Mouse (Mus musculus) embryonic facial prominence, embryonic 11.5 days (tissue): ENCODE measurements around the gene Eef2. TPM values are rescaled to one million over a fixed set of nuclear protein-coding genes. Genes with fewer than 3 reads are reported as not detected.
"Not testable (repeated sequence)": the region's sequence is repeated elsewhere in the genome, so short reads cannot be mapped to it uniquely, and the experiment has no call there.

Experiments used
- ATAC-seq: fragments of 200-750 bp; cut with Nextera tagmentation; replicated peaks from 2 replicates; pipeline ENCODE4 v1.8.0; 2017; ENCODE audit warnings: low read depth; ENCODE audit not compliant: insufficient number of reproducible peaks, low FRiP score, low TSS enrichment
- DNase-seq: peaks from one replicate; pipeline ENCODE4 v3.0.0-alpha.2; 2015; ENCODE audit warnings: low spot score
- H3K27ac ChIP-seq: fragments of 300-500 bp; sonication (generic); replicated peaks from 2 replicates; pipeline ENCODE4 v1.5.1; 2014; ENCODE audit warnings: mild to moderate bottlenecking, low read depth, low read length, control low read depth
- H3K27me3 ChIP-seq: fragments of 300-500 bp; sonication (generic); 2 replicates; pipeline ENCODE4 v1.6.1; 2014; ENCODE audit warnings: mild to moderate bottlenecking, low read length, moderate library complexity, mixed read lengths; ENCODE audit not compliant: control insufficient read depth, insufficient read depth
- H3K36me3 ChIP-seq: fragments of 300-500 bp; sonication (generic); replicated peaks from 2 replicates; pipeline ENCODE4 v1.6.1; 2014; ENCODE audit warnings: low read depth, mild to moderate bottlenecking, low read length, moderate library complexity, mixed read lengths; ENCODE audit not compliant: control insufficient read depth, insufficient read depth
- H3K4me1 ChIP-seq: fragments of 300-500 bp; sonication (generic); 2 replicates; pipeline ENCODE4 v1.6.1; 2014; ENCODE audit warnings: low read length, mixed read lengths; ENCODE audit not compliant: control insufficient read depth, insufficient read depth
- H3K4me2 ChIP-seq: fragments of 300-500 bp; sonication (generic); 2 replicates; pipeline ENCODE4 v1.6.1; 2014; ENCODE audit warnings: low read depth, mild to moderate bottlenecking, control low read depth, low read length, moderate library complexity
- H3K4me3 ChIP-seq: fragments of 300-500 bp; sonication (generic); 2 replicates; pipeline ENCODE4 v1.5.1; 2014; ENCODE audit warnings: low read depth, low read length, control low read depth
- H3K9ac ChIP-seq: fragments of 300-500 bp; sonication (generic); replicated peaks from 2 replicates; pipeline ENCODE4 v1.6.1; 2014; ENCODE audit warnings: mild to moderate bottlenecking, control low read depth, low read length
- H3K9me3 ChIP-seq: fragments of 300-500 bp; sonication (generic); replicated peaks from 2 replicates; pipeline ENCODE4 v1.6.1; 2016; ENCODE audit warnings: mild to moderate bottlenecking, low read length, inconsistent platforms, mixed read lengths; ENCODE audit not compliant: control insufficient read depth
- WGBS: fragments of 180-500 bp; shearing (Covaris S2); extraction: QIAGEN DNeasy Blood & Tissue Kit; methylation state at CpG from one replicate; pipeline ENCODE4 v1.1.7; 2014; 5-methylcytosine and 5-hydroxymethylcytosine counted together
- polyA plus RNA-seq: library from polyadenylated mRNA; unstranded; fragments of >200 nt; fragmentation: Nextera tagmentation; extraction: Ambion mirVana; gene quantifications from 2 replicates; pipeline ENCODE4 v1.2.1, GENCODE M21; 2014

The Eef2 gene
- polyA plus RNA-seq, 1 experiment from 2014 or later: 417 TPM

DNA sequence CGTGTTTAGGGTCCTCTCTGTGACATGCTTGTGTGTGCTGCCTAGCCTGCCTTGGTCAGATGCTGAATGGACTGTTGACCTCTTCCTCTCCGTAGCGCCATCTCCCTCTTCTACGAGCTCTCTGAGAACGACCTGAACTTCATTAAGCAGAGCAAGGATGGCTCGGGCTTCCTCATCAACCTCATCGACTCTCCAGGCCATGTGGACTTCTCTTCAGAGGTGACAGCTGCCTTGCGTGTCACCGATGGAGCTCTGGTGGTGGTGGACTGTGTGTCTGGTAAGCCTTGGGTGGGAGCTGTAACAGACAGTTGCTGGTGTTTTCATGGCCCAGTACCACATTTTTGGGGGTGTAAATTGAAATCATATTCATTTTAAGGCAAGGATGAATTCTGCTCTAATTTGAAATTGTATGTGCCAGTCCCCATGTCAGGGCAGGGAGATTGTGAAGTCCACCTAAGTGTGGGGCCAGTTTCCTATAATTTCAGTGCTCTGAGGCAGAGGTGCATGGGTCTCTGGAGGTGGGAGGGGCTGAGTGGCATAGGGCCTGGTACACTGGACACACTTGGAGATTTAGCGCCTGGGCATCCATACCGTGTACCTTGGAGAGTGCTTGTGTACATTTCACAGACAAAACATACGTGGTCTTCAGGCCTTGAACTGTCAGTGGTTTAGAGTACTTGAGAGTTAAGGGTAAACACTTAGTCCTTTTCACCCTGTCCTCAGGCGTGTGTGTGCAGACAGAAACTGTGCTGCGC, 1.7 kb downstream of the Eef2 start:
- Histone ChIP-seq H3K27ac (no peak overlapping the region), H3K4me3 (peak overlapping the region; percentile 83), H3K4me2 (peak overlapping the region; percentile 89), H3K9ac (peak overlapping the region; percentile 90), H3K27me3 (no peaks in the 10 kb centered on the region), H3K4me1 (peaks cover 2% of the 10 kb centered on the region; the same call in 1 of the 2 replicates), H3K36me3 (peaks cover 40% of the 10 kb centered on the region), H3K9me3 (no peaks in the 10 kb centered on the region)
- 70% methylated on average over 14 of the region's 14 CpGs for whole genome bisulfite sequencing
- DNase-seq: no peak
- ATAC-seq: no peak

DNA sequence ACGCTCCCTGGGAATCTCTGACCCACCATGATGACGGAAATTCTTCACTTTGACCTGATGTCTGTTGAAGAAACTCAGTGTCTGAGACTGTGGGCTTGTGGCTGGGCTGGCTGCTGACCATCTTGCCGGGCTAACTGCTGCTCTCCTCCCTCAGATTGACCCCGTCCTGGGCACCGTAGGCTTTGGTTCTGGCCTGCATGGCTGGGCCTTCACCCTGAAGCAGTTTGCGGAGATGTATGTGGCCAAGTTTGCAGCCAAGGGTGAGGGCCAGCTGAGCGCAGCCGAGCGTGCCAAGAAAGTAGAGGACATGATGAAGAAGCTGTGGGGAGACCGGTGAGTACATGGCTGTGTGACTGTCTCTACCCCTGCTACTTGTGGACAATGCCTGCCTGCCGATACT, 2.5 kb downstream of the Eef2 start:
- Histone ChIP-seq H3K4me1 (peaks cover 7% of the 10 kb centered on the region), H3K36me3 (peaks cover 40% of the 10 kb centered on the region), H3K4me2 (no peak overlapping the region), H3K4me3 (no peak overlapping the region), H3K27ac (no peak overlapping the region), H3K27me3 (no peaks in the 10 kb centered on the region), H3K9me3 (no peaks in the 10 kb centered on the region), H3K9ac (no peak overlapping the region; the same call in 1 of the 2 replicates)
- ATAC-seq: no peak
- no peak for DNase-seq
- WGBS: 94% methylated on average over 11 of the region's 11 CpGs

DNA sequence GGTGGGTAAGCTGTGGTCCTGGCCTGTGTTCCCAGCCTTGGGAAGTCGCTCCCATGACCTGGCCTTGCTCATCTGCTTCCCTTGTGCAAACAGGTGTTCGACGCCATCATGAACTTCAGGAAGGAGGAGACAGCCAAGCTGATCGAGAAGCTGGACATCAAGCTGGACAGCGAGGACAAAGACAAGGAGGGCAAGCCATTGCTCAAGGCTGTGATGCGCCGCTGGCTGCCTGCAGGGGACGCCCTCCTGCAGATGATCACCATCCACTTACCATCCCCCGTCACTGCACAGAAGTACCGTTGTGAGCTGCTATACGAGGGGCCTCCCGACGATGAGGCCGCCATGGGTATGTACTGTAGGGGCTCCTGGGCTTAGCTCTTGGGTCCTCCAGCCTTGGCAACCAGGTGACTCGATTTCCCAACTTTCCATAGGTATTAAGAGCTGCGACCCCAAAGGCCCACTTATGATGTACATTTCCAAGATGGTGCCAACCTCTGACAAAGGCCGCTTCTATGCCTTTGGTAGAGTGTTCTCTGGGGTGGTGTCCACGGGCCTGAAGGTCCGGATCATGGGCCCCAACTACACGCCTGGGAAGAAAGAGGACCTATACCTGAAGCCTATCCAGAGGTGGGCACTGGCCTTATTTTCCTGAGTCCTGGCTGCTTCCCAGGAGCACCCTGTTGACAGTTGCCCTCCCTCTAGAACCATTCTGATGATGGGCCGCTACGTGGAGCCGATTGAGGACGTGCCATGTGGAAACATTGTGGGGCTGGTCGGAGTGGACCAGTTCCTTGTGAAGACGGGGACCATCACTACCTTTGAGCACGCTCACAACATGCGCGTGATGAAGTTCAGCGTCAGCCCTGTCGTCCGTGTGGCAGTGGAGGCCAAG, 3.3 kb downstream of the Eef2 start:
- 93% methylated on average over 32 of the region's 32 CpGs for WGBS
- Histone ChIP-seq H3K9ac (no peak overlapping the region), H3K4me3 (no peak overlapping the region), H3K4me1 (peaks cover 7% of the 10 kb centered on the region), H3K9me3 (no peaks in the 10 kb centered on the region), H3K4me2 (no peak overlapping the region), H3K27me3 (no peaks in the 10 kb centered on the region), H3K27ac (no peak overlapping the region), H3K36me3 (peaks cover 40% of the 10 kb centered on the region)
- DNase-seq: no peak
- ATAC-seq: no peak

DNA sequence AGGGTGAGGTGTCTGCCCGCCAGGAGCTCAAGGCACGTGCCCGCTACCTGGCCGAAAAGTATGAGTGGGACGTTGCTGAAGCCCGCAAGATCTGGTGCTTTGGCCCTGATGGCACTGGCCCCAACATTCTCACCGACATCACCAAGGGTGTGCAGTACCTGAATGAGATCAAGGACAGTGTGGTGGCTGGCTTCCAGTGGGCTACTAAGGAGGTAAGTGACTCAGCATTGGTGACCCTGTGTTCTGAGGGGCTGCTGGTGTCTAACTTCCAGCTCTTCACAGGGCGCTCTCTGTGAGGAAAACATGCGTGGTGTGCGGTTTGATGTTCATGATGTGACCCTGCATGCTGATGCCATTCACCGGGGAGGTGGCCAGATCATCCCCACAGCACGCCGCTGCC, 4.5 kb downstream of the Eef2 start:
- Histone ChIP-seq H3K36me3 (peaks cover 40% of the 10 kb centered on the region), H3K9me3 (no peaks in the 10 kb centered on the region), H3K9ac (no peak overlapping the region), H3K4me3 (no peak overlapping the region), H3K4me1 (peaks cover 10% of the 10 kb centered on the region), H3K4me2 (no peak overlapping the region), H3K27ac (no peak overlapping the region), H3K27me3 (no peaks in the 10 kb centered on the region)
- 89% methylated on average over 13 of the region's 13 CpGs for WGBS
- no peak for ATAC-seq
- DNase-seq: no peak

DNA sequence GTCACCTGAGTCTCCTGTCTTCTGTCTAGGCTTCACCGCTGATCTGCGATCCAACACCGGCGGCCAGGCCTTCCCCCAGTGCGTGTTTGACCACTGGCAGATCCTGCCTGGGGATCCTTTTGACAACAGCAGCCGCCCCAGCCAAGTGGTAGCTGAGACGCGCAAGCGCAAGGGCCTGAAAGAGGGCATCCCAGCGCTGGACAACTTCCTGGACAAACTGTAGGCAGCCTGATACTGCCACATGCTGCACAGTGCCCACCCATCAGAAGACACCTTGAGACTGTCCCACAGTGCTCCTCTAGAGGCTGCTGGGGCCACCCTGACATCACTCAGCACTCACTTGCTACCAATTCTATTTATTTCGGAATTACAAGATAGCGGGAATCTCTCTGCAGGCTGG, 5.4 kb downstream of the Eef2 start:
- H3K27me3 ChIP-seq, H3K27ac ChIP-seq, H3K9ac ChIP-seq, H3K4me3 ChIP-seq, DNase-seq, H3K4me2 ChIP-seq, ATAC-seq, H3K9me3 ChIP-seq: not testable (repeated sequence)
- 79% methylated on average over 12 of the region's 12 CpGs for WGBS
- Histone ChIP-seq H3K36me3 (peaks cover 40% of the 10 kb centered on the region), H3K4me1 (peaks cover 10% of the 10 kb centered on the region)

DNA sequence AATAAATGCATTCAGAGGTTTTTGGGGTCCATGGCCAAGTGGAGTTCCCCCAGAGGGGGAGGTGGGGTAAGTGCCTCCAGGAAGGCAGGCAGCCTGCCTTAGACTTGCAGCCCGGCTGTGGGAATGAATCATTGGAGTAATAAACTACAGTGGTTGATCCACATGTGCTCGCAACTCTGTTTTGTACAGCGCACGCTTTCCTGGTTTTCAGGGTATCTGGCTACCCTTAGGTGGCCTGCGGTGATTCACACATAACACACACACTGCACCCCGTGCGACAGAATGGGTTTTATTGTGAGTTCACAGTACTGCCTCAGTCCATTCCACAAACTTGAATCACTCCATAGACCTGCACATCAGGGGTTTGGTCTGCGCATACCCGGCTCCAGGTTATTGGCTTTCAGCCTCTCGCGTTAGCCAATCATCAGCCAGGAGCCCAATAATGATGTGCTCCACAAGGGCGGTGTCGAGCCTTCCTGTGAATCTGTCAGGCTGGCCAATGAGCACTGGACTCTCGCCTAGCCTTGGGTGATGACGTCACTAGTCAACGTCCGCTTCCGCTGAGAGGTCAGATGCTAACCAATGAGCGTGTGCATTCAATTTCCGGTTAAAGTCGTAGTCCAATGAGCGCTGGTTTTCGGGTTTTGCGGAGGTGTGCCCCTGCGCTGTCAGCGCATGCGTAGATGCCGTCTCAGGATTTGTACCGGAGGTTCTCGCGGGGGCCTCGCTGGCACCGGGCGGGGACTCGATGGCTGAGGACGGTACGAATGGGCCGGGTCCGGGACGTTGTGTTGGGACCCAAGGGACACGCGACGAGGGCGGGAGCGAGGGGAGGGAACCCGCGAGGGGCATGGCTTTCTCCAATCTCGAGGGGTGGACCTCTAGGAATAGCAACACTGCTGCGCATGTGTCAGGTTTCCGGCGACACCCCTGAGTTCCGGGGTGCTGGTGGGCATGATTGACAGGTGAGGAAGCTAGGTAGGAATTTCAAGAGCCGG, 6.2 kb downstream of the Eef2 start, which contains the start of gene Dapk3:
Gene Dapk3 (plus strand): TSS at position 670 of the 998 bp plus-strand sequence.
- H3K9ac ChIP-seq: peak within 1 kb of the TSS; percentile 68
- H3K36me3 ChIP-seq: peaks cover 38% of the 10 kb centered on the region
- H3K27me3 ChIP-seq: no peaks in the 10 kb centered on the region
- H3K4me3 ChIP-seq: peak within 1 kb of the TSS; percentile 63
- H3K4me1 ChIP-seq: peaks cover 10% of the 10 kb centered on the region
- peak; percentile 92 for ATAC-seq
- DNase-seq: peak; percentile 100
- WGBS: 6% methylated on average over 53 of the region's 53 CpGs
- H3K4me2 ChIP-seq: peak within 1 kb of the TSS; percentile 66
- H3K27ac ChIP-seq: 0 out of 2 replicates have a peak within 1 kb of the TSS, but pooled peaks have one; percentile 57
- no peaks in the 10 kb centered on the region for H3K9me3 ChIP-seq

DNA sequence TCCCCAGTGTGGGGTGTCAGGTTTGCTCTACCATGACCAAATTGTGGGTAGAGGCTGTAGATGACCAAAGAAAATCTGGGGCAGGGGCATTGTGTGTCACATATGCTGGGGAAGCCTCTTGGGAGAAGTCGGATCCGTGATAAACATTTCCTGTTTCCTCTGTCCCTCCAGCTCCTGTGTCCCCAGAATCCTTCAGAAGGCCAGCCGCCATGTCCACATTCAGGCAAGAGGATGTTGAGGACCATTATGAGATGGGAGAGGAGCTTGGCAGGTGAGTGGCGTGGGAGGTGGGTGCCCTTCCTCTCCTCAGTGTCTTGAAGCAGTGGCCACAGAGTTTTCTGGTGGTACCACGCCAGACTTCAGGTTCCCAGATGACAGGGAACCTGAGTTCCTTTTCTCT, 7.4 kb downstream of the Eef2 start, which contains the start of gene 4930442H23Rik:
Gene 4930442H23Rik (minus strand): TSS at position 45 of the 400 bp plus-strand sequence.
- peak within 1 kb of the TSS; percentile 66 for H3K4me2 ChIP-seq
- H3K9me3 ChIP-seq: no peaks in the 10 kb centered on the region
- H3K4me1 ChIP-seq: peaks cover 8% of the 10 kb centered on the region
- peaks cover 28% of the 10 kb centered on the region for H3K36me3 ChIP-seq
- 0 out of 2 replicates have a peak within 1 kb of the TSS, but pooled peaks have one; percentile 57 for H3K27ac ChIP-seq
- peak within 1 kb of the TSS; percentile 63 for H3K4me3 ChIP-seq
- DNase-seq (no peak), ATAC-seq (no peak)
- no peaks in the 10 kb centered on the region for H3K27me3 ChIP-seq
- 82% methylated on average over 5 of the region's 5 CpGs for WGBS
- H3K9ac ChIP-seq: peak within 1 kb of the TSS; percentile 68
